Mouse (Mus musculus) MEL (cell line): ENCODE results near the gene Ncan. TPM values are rescaled to one million over a fixed set of nuclear protein-coding genes. Genes with fewer than 3 reads are reported as not detected.
A peak's percentile ranks its signal among the peaks of the same experiment; 100 is the strongest.

Experiments used
- DNase-seq: peaks from one replicate; pipeline ENCODE4 v3.0.0; 2011; ENCODE audit warnings: low read depth, low spot score
- H3K27ac ChIP-seq: 2 replicates; pipeline ENCODE4 v1.5.1; 2012; ENCODE audit warnings: low read depth, mild to moderate bottlenecking, control low read depth, low read length, moderate library complexity; ENCODE audit not compliant: control insufficient read depth
- H3K27me3 ChIP-seq, 2 experiments: fragments of 150-350 bp in 1 of 2; sonication (generic) in 1 of 2; 2 replicates each; pipeline ENCODE4 v1.6.1; 2012; ENCODE audit warnings: low read length in 2 of 2, mild to moderate bottlenecking in 2 of 2, improper control_type of control experiment in 1 of 2, moderate library complexity in 1 of 2; ENCODE audit not compliant: insufficient read depth in 2 of 2, control insufficient read depth in 1 of 2
- H3K36me3 ChIP-seq, 2 experiments: 2 replicates each; pipeline ENCODE4 v1.6.1; 2012 to 2014; ENCODE audit warnings: low read length in 2 of 2, improper control_type of control experiment in 1 of 2, inconsistent platforms in 1 of 2, mild to moderate bottlenecking in 1 of 2; ENCODE audit not compliant: insufficient read depth in 2 of 2, control insufficient read depth in 1 of 2
- H3K4me1 ChIP-seq, 2 experiments: fragments of 150-350 bp in 1 of 2; sonication (generic) in 1 of 2; 2 replicates each; pipeline ENCODE4 v1.6.1; 2012; ENCODE audit warnings: low read length in 2 of 2, improper control_type of control experiment in 1 of 2, mild to moderate bottlenecking in 1 of 2; ENCODE audit not compliant: insufficient read depth in 2 of 2, control insufficient read depth in 1 of 2
- H3K4me3 ChIP-seq, 2 experiments: fragments of 150-350 bp in 1 of 2; sonication (generic) in 1 of 2; 2 replicates each; pipeline ENCODE4 v1.5.1; 2012; ENCODE audit warnings: low read depth in 2 of 2, low read length in 2 of 2, mild to moderate bottlenecking in 2 of 2, moderate library complexity in 2 of 2, control low read depth in 1 of 2, improper control_type of control experiment in 1 of 2; ENCODE audit not compliant: control insufficient read depth in 1 of 2, insufficient read depth in 1 of 2
- H3K79me2 ChIP-seq: 2 replicates; pipeline ENCODE4 v1.6.1; 2012; ENCODE audit warnings: mild to moderate bottlenecking, low read length, moderate library complexity; ENCODE audit not compliant: control insufficient read depth, poor library complexity, insufficient read depth
- H3K9ac ChIP-seq: 2 replicates; pipeline ENCODE4 v1.6.1; 2012; ENCODE audit warnings: low read depth, mild to moderate bottlenecking, control low read depth, low read length, moderate library complexity; ENCODE audit not compliant: control insufficient read depth, poor library complexity, severe bottlenecking
- H3K9me3 ChIP-seq: fragments of 150-350 bp; sonication (generic); replicated peaks from 2 replicates; pipeline ENCODE4 v1.6.1; 2012; ENCODE audit warnings: mild to moderate bottlenecking, low read length, improper control_type of control experiment, moderate library complexity; ENCODE audit not compliant: insufficient read depth
- BHLHE40 ChIP-seq: IDR thresholded peaks from 2 replicates; pipeline ENCODE4 v1.6.1; 2012; ENCODE audit warnings: low read depth, mild to moderate bottlenecking, inconsistent platforms, low read length, improper control_type of control experiment, borderline replicate concordance
- CHD1 ChIP-seq: IDR thresholded peaks from 2 replicates; pipeline ENCODE4 v1.6.1; 2012; ENCODE audit warnings: low read depth, mild to moderate bottlenecking, inconsistent platforms, low read length, improper control_type of control experiment
- CHD2 ChIP-seq: IDR thresholded peaks from 2 replicates; pipeline ENCODE4 v1.6.1; 2011; ENCODE audit warnings: low read length, improper control_type of control experiment
- CTCF ChIP-seq, 3 experiments: IDR thresholded peaks in 2 of 3; conservative IDR thresholded peaks in 1 of 3; 2 replicates each; pipeline ENCODE4 v1.5.1; 2011 to 2012; ENCODE audit warnings: low read length in 3 of 3, low read depth in 2 of 3, mild to moderate bottlenecking in 2 of 3, improper control_type of control experiment in 1 of 3, inconsistent platforms in 1 of 3, mixed read lengths in 1 of 3, moderate library complexity in 1 of 3; ENCODE audit not compliant: control insufficient read depth in 1 of 3, insufficient read depth in 1 of 3, poor library complexity in 1 of 3, severe bottlenecking in 1 of 3
- E2F4 ChIP-seq: IDR thresholded peaks from 2 replicates; pipeline ENCODE4 v1.6.1; 2011; ENCODE audit warnings: low read depth, low read length, improper control_type of control experiment, borderline replicate concordance
- ELF1 ChIP-seq: IDR thresholded peaks from 2 replicates; pipeline ENCODE4 v1.6.1; 2014; ENCODE audit warnings: low read depth, mild to moderate bottlenecking, inconsistent platforms, low read length, improper control_type of control experiment, moderate library complexity
- GABPA ChIP-seq: IDR thresholded peaks from 2 replicates; pipeline ENCODE4 v1.6.1; 2012; ENCODE audit warnings: low read depth, mild to moderate bottlenecking, inconsistent platforms, low read length, improper control_type of control experiment, moderate library complexity
- GATA1 ChIP-seq: IDR thresholded peaks from 2 replicates; pipeline ENCODE4 v1.6.1; 2011; ENCODE audit warnings: low read depth, low read length, improper control_type of control experiment
- KAT2A ChIP-seq: conservative IDR thresholded peaks from 2 replicates; pipeline ENCODE4 v1.6.1; 2012; ENCODE audit warnings: low read depth, low read length, improper control_type of control experiment, inconsistent platforms
- MAFK ChIP-seq: IDR thresholded peaks from 2 replicates; pipeline ENCODE4 v1.6.1; 2011; ENCODE audit warnings: low read depth, mild to moderate bottlenecking, low read length, improper control_type of control experiment, borderline replicate concordance
- MAX ChIP-seq: IDR thresholded peaks from 2 replicates; pipeline ENCODE4 v1.6.1; 2011; ENCODE audit warnings: low read length, improper control_type of control experiment
- MAZ ChIP-seq: IDR thresholded peaks from 2 replicates; pipeline ENCODE4 v1.6.1; 2012; ENCODE audit warnings: low read depth, mild to moderate bottlenecking, inconsistent platforms, low read length, improper control_type of control experiment
- MEF2A ChIP-seq: IDR thresholded peaks from 2 replicates; pipeline ENCODE4 v1.6.1; 2014; ENCODE audit warnings: low read depth, mild to moderate bottlenecking, inconsistent platforms, low read length, improper control_type of control experiment; ENCODE audit not compliant: poor library complexity, insufficient replicate concordance, severe bottlenecking; ENCODE audit errors: extremely low read depth
- MXI1 ChIP-seq: IDR thresholded peaks from 2 replicates; pipeline ENCODE4 v1.6.1; 2011; ENCODE audit warnings: mild to moderate bottlenecking, low read depth, low read length, improper control_type of control experiment
- MYC ChIP-seq: IDR thresholded peaks from 2 replicates; pipeline ENCODE4 v1.6.1; 2011; ENCODE audit warnings: low read depth, mild to moderate bottlenecking, low read length, improper control_type of control experiment, moderate library complexity
- NELFE ChIP-seq: IDR thresholded peaks from 2 replicates; pipeline ENCODE4 v1.6.1; 2011; ENCODE audit warnings: low read depth, low read length, improper control_type of control experiment
- NRF1 ChIP-seq: IDR thresholded peaks from 2 replicates; pipeline ENCODE4 v1.6.1; 2014; ENCODE audit warnings: low read depth, mild to moderate bottlenecking, inconsistent platforms, low read length, improper control_type of control experiment, moderate library complexity; ENCODE audit not compliant: poor library complexity, insufficient read depth, severe bottlenecking
- POLR2A ChIP-seq, 2 experiments: IDR thresholded peaks; 2 replicates each; pipeline ENCODE4 v1.6.1; 2011 to 2012; ENCODE audit warnings: low read length in 2 of 2, mild to moderate bottlenecking in 2 of 2, control low read depth in 1 of 2, improper control_type of control experiment in 1 of 2, low read depth in 1 of 2, moderate library complexity in 1 of 2; ENCODE audit not compliant: control insufficient read depth in 1 of 2, insufficient read depth in 1 of 2, poor library complexity in 1 of 2
- POLR2AphosphoS2 ChIP-seq: IDR thresholded peaks from 2 replicates; pipeline ENCODE4 v1.6.1; 2011; ENCODE audit warnings: low read length, improper control_type of control experiment
- RAD21 ChIP-seq: IDR thresholded peaks from 2 replicates; pipeline ENCODE4 v1.6.1; 2011; ENCODE audit warnings: mild to moderate bottlenecking, low read depth, low read length, improper control_type of control experiment
- RCOR1 ChIP-seq: IDR thresholded peaks from 2 replicates; pipeline ENCODE4 v1.6.1; 2012; ENCODE audit warnings: low read depth, mild to moderate bottlenecking, inconsistent platforms, low read length, improper control_type of control experiment
- SMC3 ChIP-seq: IDR thresholded peaks from 2 replicates; pipeline ENCODE4 v1.6.1; 2011; ENCODE audit warnings: low read depth, low read length, improper control_type of control experiment
- TBP ChIP-seq: IDR thresholded peaks from 2 replicates; pipeline ENCODE4 v1.8.0; 2011; ENCODE audit warnings: low read depth, low read length, improper control_type of control experiment
- UBTF ChIP-seq: IDR thresholded peaks from 2 replicates; pipeline ENCODE4 v1.6.1; 2012; ENCODE audit warnings: low read depth, mild to moderate bottlenecking, inconsistent platforms, low read length, improper control_type of control experiment, moderate library complexity, borderline replicate concordance; ENCODE audit not compliant: insufficient read depth
- USF1 ChIP-seq: IDR thresholded peaks from 2 replicates; pipeline ENCODE4 v1.6.1; 2014; ENCODE audit warnings: low read depth, mild to moderate bottlenecking, inconsistent platforms, low read length, improper control_type of control experiment, moderate library complexity
- USF2 ChIP-seq, 2 experiments: IDR thresholded peaks; 2 replicates each; pipeline ENCODE4 v1.6.1; 2011 to 2012; ENCODE audit warnings: improper control_type of control experiment in 2 of 2, low read length in 2 of 2, borderline replicate concordance in 1 of 2, inconsistent platforms in 1 of 2, low read depth in 1 of 2, mild to moderate bottlenecking in 1 of 2; ENCODE audit not compliant: insufficient read depth in 1 of 2
- ZC3H11A ChIP-seq: IDR thresholded peaks from 2 replicates; pipeline ENCODE4 v1.6.1; 2012; ENCODE audit warnings: low read depth, mild to moderate bottlenecking, inconsistent platforms, low read length, improper control_type of control experiment
- ZKSCAN1 ChIP-seq: IDR thresholded peaks from 2 replicates; pipeline ENCODE4 v1.6.1; 2012; ENCODE audit warnings: low read depth, mild to moderate bottlenecking, inconsistent platforms, low read length, improper control_type of control experiment, moderate library complexity
- ZNF384 ChIP-seq: IDR thresholded peaks from 2 replicates; pipeline ENCODE4 v1.6.1; 2012; ENCODE audit warnings: low read depth, mild to moderate bottlenecking, inconsistent platforms, low read length, improper control_type of control experiment
- polyA plus RNA-seq, 2 experiments: library from polyadenylated mRNA; stranded (reverse) in 1 of 2; unstranded in 1 of 2; fragments of >175 nt in 1 of 2; fragments of >200 nt in 1 of 2; gene quantifications; 2 replicates each; pipeline versions ENCODE4 v1.2.1 to v1.2.4; 2012; ENCODE audit warnings: low replicate concordance in 2 of 2, low read depth in 1 of 2; ENCODE audit not compliant: insufficient read length in 2 of 2, insufficient read depth in 1 of 2, missing spikeins in 1 of 2
- total RNA-seq: library from RNA; depleted of rRNA; stranded (reverse); fragments of 300-350 nt; gene quantifications from 2 replicates; pipeline ENCODE4 v1.2.3, GENCODE M21; 2012

The Ncan gene
- total and polyA plus RNA-seq, 3 experiments = not detected

GRCm38 (mm10) chr8:70166504-70167110, 45.9 kb upstream of the Ncan start:
- TF ChIP-seq RCOR1 = no peak
- no peak for TF ChIP-seq BHLHE40
- no peak for TF ChIP-seq KAT2A
- TF ChIP-seq RAD21 = peak; percentile 76
- TF ChIP-seq MAZ = peak; percentile 84; the same call in 1 of the 2 replicates
- no peak for TF ChIP-seq ZNF384
- peak; percentile 58 for TF ChIP-seq ZC3H11A
- no peak for TF ChIP-seq GABPA
- no peak for TF ChIP-seq MAFK
- no peak for TF ChIP-seq NELFE
- TF ChIP-seq POLR2AphosphoS2 = no peak
- TF ChIP-seq CTCF (IDR thresholded peaks at IDR 0.05 in 2 of 3, conservative IDR thresholded peaks at IDR 0.05 in 1 of 3; ENCODE audit: control insufficient read depth in 1 of 3, insufficient read depth in 1 of 3, low read depth in 2 of 3, low read length in 3 of 3, poor library complexity in 1 of 3, severe bottlenecking in 1 of 3) = peak; percentile 83 to 86 (median 84)
- TF ChIP-seq MEF2A = no peak
- TF ChIP-seq MXI1 = no peak
- TF ChIP-seq ZKSCAN1 = no peak
- TF ChIP-seq CHD1 = no peak
- no peak for TF ChIP-seq TBP
- peak; percentile 78 for TF ChIP-seq SMC3
- no peak for TF ChIP-seq USF2 (IDR thresholded peaks at IDR 0.05; ENCODE audit: borderline replicate concordance in 1 of 2, insufficient read depth in 1 of 2, low read depth in 1 of 2, low read length in 2 of 2)
- TF ChIP-seq CHD2 = no peak
- TF ChIP-seq ELF1 = no peak
- no peak for TF ChIP-seq UBTF
- no peak for TF ChIP-seq POLR2A (IDR thresholded peaks at IDR 0.05; ENCODE audit: control insufficient read depth in 1 of 2, insufficient read depth in 1 of 2, low read depth in 1 of 2, low read length in 2 of 2, poor library complexity in 1 of 2)
- no peak for TF ChIP-seq E2F4
- no peak for TF ChIP-seq MAX
- no peak for TF ChIP-seq USF1
- no peak for TF ChIP-seq MYC
- TF ChIP-seq GATA1 = no peak
- TF ChIP-seq NRF1 = no peak

More at GRCm38 (mm10) chr8:70166504-70167110, 45.9 kb upstream of the Ncan start:
- Histone ChIP-seq H3K27me3 (no peaks in the 10 kb centered on the region), H3K79me2 (no peaks in the 10 kb centered on the region), H3K9me3 (no peaks in the 10 kb centered on the region), H3K27ac (no peak overlapping the region), H3K36me3 (0 out of 4 replicates have a peak, but pooled peaks cover 0 to under 1% of the 10 kb centered on the region in 2 experiments), H3K9ac (0 out of 2 replicates have a peak overlapping the region, but pooled peaks have one; percentile 47), H3K4me3 (no peak overlapping the region; a peak in 1 of 4 replicates), H3K4me1 (peaks cover 0 to 7% of the 10 kb centered on the region in 2 experiments; a peak in 2 of 4 replicates)
- peak; percentile 70 for DNase-seq
